Mouse (Mus musculus) embryo, embryonic 10 days (tissue): ENCODE measurements around the gene Samd7.

Experiments
- DNase-seq: peaks from one replicate; pipeline ENCODE4 v3.0.0-alpha.2; 2015; ENCODE audit warnings: low spot score

Samd7 gene

GRCm38 (mm10) chr3:30764877-30765276, 18.8 kb downstream of the Samd7 start:
- DNase-seq: no peak

DNA sequence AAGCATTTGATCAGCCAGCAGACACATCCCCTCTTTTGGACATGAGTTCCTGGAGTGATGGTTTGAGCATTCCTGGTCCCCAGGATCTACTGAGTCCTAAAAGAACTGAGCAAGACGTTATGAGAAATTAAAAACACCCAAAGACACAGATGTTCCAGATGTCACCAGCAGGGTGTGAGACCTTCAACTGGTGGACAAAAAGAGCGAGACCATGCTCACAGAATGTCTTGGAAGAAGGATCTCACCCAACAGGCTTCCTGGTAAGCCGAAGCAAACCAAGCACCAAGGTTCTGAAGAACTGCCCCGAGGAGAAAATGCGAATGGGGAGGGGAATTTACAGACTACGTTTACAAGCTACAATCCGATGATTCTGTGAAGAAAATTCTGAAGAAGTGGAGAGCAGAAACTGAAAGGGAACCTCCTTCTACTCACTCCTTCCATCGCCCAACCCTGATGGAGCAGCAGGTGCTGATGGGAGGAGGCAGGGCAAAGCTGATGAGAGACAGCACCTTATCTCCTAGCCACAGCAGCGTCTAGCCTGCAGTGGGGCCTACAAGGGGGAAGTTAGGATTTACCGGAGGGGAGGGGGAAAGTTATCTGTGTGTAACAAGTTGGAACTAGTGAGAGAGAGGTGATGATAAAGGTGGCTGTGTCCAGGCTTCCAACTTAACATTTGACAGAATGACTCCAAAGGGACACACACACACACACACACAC, 19.4 kb downstream of the Samd7 start:
- peak; percentile 39 for DNase-seq

GRCm38 (mm10) chr3:30766177-30766576, 20.1 kb downstream of the Samd7 start:
- DNase-seq: no peak

- DNase-seq: no peak
Observed at GRCm38 (mm10) chr3:30767271-30767670, 21.2 kb downstream of the Samd7 start.

- DNase-seq: no peak
Observed at GRCm38 (mm10) chr3:30769755-30770515, 23.8 kb downstream of the Samd7 start.

- no peak for DNase-seq
Observed at GRCm38 (mm10) chr3:30771560-30771959, 25.5 kb downstream of the Samd7 start.

DNA sequence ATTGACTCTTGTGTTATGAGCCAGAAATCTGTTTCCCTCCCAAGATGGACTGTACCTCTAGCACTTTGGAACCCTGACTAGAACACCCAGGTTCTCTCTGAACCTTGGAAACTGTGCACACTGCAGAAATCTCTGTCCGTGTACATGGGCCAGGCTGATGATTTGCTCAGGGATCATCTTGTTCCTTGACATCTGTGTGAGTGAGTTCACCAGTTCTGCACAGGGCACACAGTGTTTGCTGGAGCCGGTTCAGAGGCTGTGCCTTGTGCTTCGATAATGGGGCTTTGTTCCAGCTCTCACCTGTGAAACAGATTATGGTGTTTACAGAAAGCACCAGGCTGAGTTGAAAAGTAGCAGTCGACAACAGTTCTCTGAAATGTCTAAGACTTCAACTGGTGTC, 26.5 kb downstream of the Samd7 start:
- DNase-seq: no peak

DNA sequence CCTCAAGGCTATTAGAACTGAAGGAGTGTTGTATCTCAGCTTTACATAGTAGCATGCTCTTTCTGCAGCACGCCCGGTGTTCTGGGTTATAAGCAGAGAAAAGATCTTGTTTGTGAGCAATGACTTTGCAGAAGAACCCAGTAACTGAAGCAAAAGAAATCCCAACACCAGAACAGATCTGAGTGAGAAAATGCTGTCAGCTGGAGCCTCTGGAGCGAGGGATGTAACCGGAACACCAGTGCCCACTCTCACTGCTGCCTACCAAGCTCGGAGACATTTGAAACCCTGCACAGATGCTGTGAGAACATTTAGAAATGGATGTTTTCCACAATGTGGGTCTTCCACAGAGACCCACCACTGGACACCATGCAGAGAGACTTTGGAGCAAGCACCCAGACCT, 28.6 kb downstream of the Samd7 start:
- no peak for DNase-seq

- no peak for DNase-seq
Observed at GRCm38 (mm10) chr3:30777984-30778383, 31.9 kb downstream of the Samd7 start.

- peak; percentile 49 for DNase-seq
Observed at GRCm38 (mm10) chr3:30788531-30788930, 42.4 kb downstream of the Samd7 start.

- peak; percentile 95 for DNase-seq
Observed at GRCm38 (mm10) chr3:30792737-30793402, 46.8 kb downstream of the Samd7 start, which contains the start of gene Sec62. Sec62 (plus strand) TSS chr3:30792875.

GRCm38 (mm10) chr3:30793403-30794221, 47.5 kb downstream of the Samd7 start:
- DNase-seq: peak; percentile 28

DNA sequence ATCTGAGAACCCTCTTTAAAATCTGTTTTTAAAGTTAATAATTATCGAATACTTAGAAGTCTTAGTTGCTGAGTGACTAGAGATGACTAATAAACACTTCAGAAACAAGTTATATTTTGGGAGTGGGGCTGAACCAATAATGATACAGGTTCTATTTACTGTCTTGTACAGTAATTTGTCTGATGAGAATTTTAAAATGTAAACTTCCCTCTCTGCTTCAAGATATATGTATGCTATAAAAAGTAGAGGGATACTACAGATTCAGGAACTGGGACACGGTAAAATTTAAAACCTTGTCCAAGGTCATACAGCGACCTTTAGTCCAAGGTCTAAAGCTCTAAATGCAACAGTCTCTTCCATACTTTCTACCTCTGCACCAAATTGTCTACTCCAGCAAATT, 56.1 kb downstream of the Samd7 start:
- DNase-seq: no peak

DNA sequence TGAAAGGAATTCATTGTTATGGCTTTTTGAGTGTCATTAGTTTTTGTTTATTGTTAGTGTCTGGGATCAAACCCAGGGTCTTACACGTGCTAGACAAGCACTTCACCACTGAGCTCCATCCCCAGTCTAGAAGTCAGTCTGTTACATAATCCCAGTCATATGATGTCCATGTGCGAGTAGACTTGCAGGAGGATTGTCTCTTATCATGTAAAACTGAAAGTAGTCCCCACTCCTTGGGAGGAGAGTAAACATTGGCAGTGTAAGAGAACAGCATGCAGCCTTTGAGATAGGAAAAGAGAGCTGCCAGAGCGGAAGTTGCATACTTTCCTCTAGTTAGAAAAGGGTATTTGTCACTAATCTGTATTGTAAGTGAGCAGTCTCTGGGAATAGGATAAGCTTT, 66.8 kb downstream of the Samd7 start:
- no peak for DNase-seq
